In the genomic region with DNA sequence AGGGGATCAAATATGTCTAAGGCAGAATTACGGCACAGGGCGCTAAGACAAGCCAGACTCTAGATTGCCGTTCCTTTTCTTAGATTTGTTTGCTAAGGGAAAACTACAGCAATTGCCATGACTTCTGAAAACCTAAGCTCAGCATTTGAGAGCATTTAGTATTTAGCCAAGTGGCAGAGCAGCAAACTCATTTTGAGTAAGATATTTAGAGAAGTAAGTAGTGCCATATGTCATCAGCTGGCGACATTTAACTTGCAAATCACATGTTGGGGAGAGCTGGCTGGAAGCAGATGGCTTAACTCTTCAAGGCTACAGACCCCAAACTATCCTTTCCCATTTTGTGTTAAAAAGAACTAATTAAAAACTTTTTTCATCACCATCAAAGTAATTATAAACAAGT, we compare ENCODE assay signal across 30 mouse cellular contexts.
DNase-seq lines count a peak whose midpoint lies in the region; ATAC-seq lines count a peak whose summit lies in the region.
"Had no signal": no experiment of that assay in that cellular context is flagged by ENCODE, and none has a peak within 500 bp of the region (broad histone marks: within the 10 kb centered on the region; RNA-seq: fewer than 3 reads in every experiment).

No protein-coding gene starts in this region.

- WGBS in forebrain, embryonic 15.5 days = 75% methylated on average over 4 of the region's 4 CpGs
- WGBS in forebrain, embryonic 11.5 days = 91% methylated on average over 4 of the region's 4 CpGs
- 65% methylated on average over 4 of the region's 4 CpGs for WGBS in embryonic facial prominence, embryonic 14.5 days

- no peaks in the 10 kb centered on the region for H3K9me3 ChIP-seq in forebrain, embryonic 15.5 days
- no peaks in the 10 kb centered on the region for H3K9me3 ChIP-seq in forebrain, embryonic 11.5 days (ENCODE audit: control insufficient read depth, low read length)
- no peaks in the 10 kb centered on the region for H3K9me3 ChIP-seq in embryonic facial prominence, embryonic 14.5 days (ENCODE audit: control insufficient read depth, low read length)
- H3K9me3 ChIP-seq: G1E; heart, embryonic 13.5 days; limb, embryonic 15.5 days; liver, embryonic 15.5 days; lung, embryonic 15.5 days; stomach, embryonic 15.5 days had no signal

- no peak overlapping the region for H3K4me3 ChIP-seq in forebrain, embryonic 15.5 days
- no peak overlapping the region for H3K4me3 ChIP-seq in forebrain, embryonic 11.5 days (ENCODE audit: low read depth, low read length)
- no peak overlapping the region for H3K4me3 ChIP-seq in embryonic facial prominence, embryonic 14.5 days (ENCODE audit: low read depth, low read length)
- H3K4me3 ChIP-seq: heart, embryonic 13.5 days; limb, embryonic 15.5 days; liver, embryonic 15.5 days; lung, embryonic 15.5 days; megakaryocyte, embryonic 14.5 days; stomach, embryonic 15.5 days had no signal

- no peaks in the 10 kb centered on the region for H3K27me3 ChIP-seq in forebrain, embryonic 15.5 days
- H3K27me3 ChIP-seq in forebrain, embryonic 11.5 days (ENCODE audit: control insufficient read depth, insufficient read depth, low read length) = no peaks in the 10 kb centered on the region
- no peaks in the 10 kb centered on the region for H3K27me3 ChIP-seq in embryonic facial prominence, embryonic 14.5 days (replicated peaks; ENCODE audit: control insufficient read depth, insufficient read depth, low read length)
- H3K27me3 ChIP-seq: heart, embryonic 13.5 days; limb, embryonic 15.5 days; liver, embryonic 15.5 days; lung, embryonic 15.5 days; megakaryocyte, embryonic 14.5 days; Patski; stomach, embryonic 15.5 days had no signal

- no peak overlapping the region for H3K9ac ChIP-seq in forebrain, embryonic 15.5 days (replicated peaks)
- no peak overlapping the region for H3K9ac ChIP-seq in forebrain, embryonic 11.5 days (ENCODE audit: low read length)
- no peak overlapping the region for H3K9ac ChIP-seq in embryonic facial prominence, embryonic 14.5 days (ENCODE audit: low read depth, low read length)
- H3K9ac ChIP-seq: heart, embryonic 13.5 days; limb, embryonic 15.5 days; liver, embryonic 15.5 days; lung, embryonic 15.5 days; stomach, embryonic 15.5 days had no signal

- no peaks in the 10 kb centered on the region for H3K4me1 ChIP-seq in forebrain, embryonic 15.5 days
- H3K4me1 ChIP-seq in forebrain, embryonic 11.5 days (replicated peaks; ENCODE audit: control insufficient read depth, insufficient read depth, low read length) = no peaks in the 10 kb centered on the region
- no peaks in the 10 kb centered on the region for H3K4me1 ChIP-seq in embryonic facial prominence, embryonic 14.5 days (ENCODE audit: control insufficient read depth, insufficient read depth, low read length)
- H3K4me1 ChIP-seq: heart, embryonic 13.5 days; limb, embryonic 15.5 days; liver, embryonic 15.5 days; lung, embryonic 15.5 days; megakaryocyte, embryonic 14.5 days; stomach, embryonic 15.5 days had no signal

- H3K36me3 ChIP-seq in forebrain, embryonic 15.5 days = no peaks in the 10 kb centered on the region
- H3K36me3 ChIP-seq in forebrain, embryonic 11.5 days (ENCODE audit: control insufficient read depth, insufficient read depth, low read length) = no peaks in the 10 kb centered on the region
- H3K36me3 ChIP-seq in embryonic facial prominence, embryonic 14.5 days (ENCODE audit: control insufficient read depth, insufficient read depth, low read length) = no peaks in the 10 kb centered on the region
- H3K36me3 ChIP-seq: G1E; heart, embryonic 13.5 days; limb, embryonic 15.5 days; liver, embryonic 15.5 days; lung, embryonic 15.5 days; stomach, embryonic 15.5 days had no signal

- 0 out of 2 replicates have a peak overlapping the region, but pooled peaks have one; percentile 8 for H3K27ac ChIP-seq in forebrain, embryonic 15.5 days (replicated peaks)
- no peak overlapping the region for H3K27ac ChIP-seq in forebrain, embryonic 11.5 days (ENCODE audit: low read depth, low read length)
- H3K27ac ChIP-seq in embryonic facial prominence, embryonic 14.5 days (replicated peaks; ENCODE audit: low read depth, low read length) = no peak overlapping the region
- H3K27ac ChIP-seq: heart, embryonic 13.5 days; limb, embryonic 15.5 days; liver, embryonic 15.5 days; lung, embryonic 15.5 days; stomach, embryonic 15.5 days had no signal

- no peak for DNase-seq in forebrain, embryonic 11.5 days (ENCODE audit: low spot score)
- peak; percentile 8 for DNase-seq in right cerebral cortex, adult 18-20 months
- DNase-seq in right cerebral cortex, postnatal 36 days (ENCODE audit: low spot score in 2 of 2) = no peak
- peak; percentile 34 for DNase-seq in embryonic facial prominence, embryonic 14.5 days (ENCODE audit: low spot score)
- peak; percentile 52 for DNase-seq in telencephalon, adult 2 months (ENCODE audit: low read depth, low spot score)
- no peak for DNase-seq in gastrocnemius, postnatal 10 days
- DNase-seq in gastrocnemius, postnatal 25 days = no peak
- DNase-seq: adrenal gland, postnatal 36 days; cerebellum, adult 18-20 months; cerebellum, postnatal 14 days; gastrocnemius, postnatal 14 days; heart, adult 18-20 months; heart, postnatal 14 days; kidney, postnatal 4 days; left cerebral cortex, postnatal 4 days; lung, postnatal 36 days; midbrain, embryonic 14.5 days; right cerebral cortex, postnatal 25 days; thymus, adult 18-20 months; thymus, postnatal 36 days had no signal

- H3K4me2 ChIP-seq in forebrain, embryonic 15.5 days (replicated peaks) = no peak overlapping the region
- H3K4me2 ChIP-seq in forebrain, embryonic 11.5 days (ENCODE audit: low read depth, low read length, severe bottlenecking) = no peak overlapping the region
- no peak overlapping the region for H3K4me2 ChIP-seq in embryonic facial prominence, embryonic 14.5 days (ENCODE audit: low read depth, low read length)
- H3K4me2 ChIP-seq: heart, embryonic 13.5 days; limb, embryonic 15.5 days; liver, embryonic 15.5 days; lung, embryonic 15.5 days; stomach, embryonic 15.5 days had no signal

- peak; percentile 86 for ATAC-seq in forebrain, embryonic 15.5 days (replicated peaks)
- no peak for ATAC-seq in forebrain, embryonic 11.5 days (replicated peaks; ENCODE audit: low FRiP score)
- no peak for ATAC-seq in embryonic facial prominence, embryonic 14.5 days (ENCODE audit: low read depth)
- ATAC-seq: intestine, postnatal 0 days; Patski had no signal

Comparison
In these comparisons a context has a peak if more than half of its experiments do, and no peak if none do; other contexts are left out.
1. DNase-seq: peak in right cerebral cortex, adult 18-20 months (single experiment), embryonic facial prominence, embryonic 14.5 days (single experiment) and telencephalon, adult 2 months (single experiment); none in forebrain, embryonic 11.5 days (single experiment), right cerebral cortex, postnatal 36 days (0 of 2), gastrocnemius, postnatal 10 days (single experiment) and gastrocnemius, postnatal 25 days (single experiment).